Mouse (Mus musculus) gastrocnemius, adult 18-20 months (tissue): ENCODE measurements around the gene Gm21981. TPM values are rescaled to one million over a fixed set of nuclear protein-coding genes. Genes with fewer than 3 reads are reported as not detected.
"Not testable (repeated sequence)": the region's sequence is repeated elsewhere in the genome, so short reads cannot be mapped to it uniquely, and the experiment has no call there.

ENCODE experiments used
- DNase-seq: peaks from one replicate; pipeline ENCODE4 v3.0.0; 2021; ENCODE audit warnings: low spot score
- total RNA-seq, 2 experiments: library from RNA; stranded (reverse); gene quantifications; 2 replicates each; pipeline ENCODE4 v1.2.3; 2021

The Gm21981 gene
- total RNA-seq, 2 experiments from 2014 or later, result 0.28 to 0.59 TPM

GRCm38 (mm10) chr17:47669166-47669565 lies 25.1 kb downstream of the Gm21981 start:
- DNase-seq, result no peak

- DNase-seq, result no peak
Measured at GRCm38 (mm10) chr17:47664474-47664873, 29.8 kb downstream of the Gm21981 start.

DNA sequence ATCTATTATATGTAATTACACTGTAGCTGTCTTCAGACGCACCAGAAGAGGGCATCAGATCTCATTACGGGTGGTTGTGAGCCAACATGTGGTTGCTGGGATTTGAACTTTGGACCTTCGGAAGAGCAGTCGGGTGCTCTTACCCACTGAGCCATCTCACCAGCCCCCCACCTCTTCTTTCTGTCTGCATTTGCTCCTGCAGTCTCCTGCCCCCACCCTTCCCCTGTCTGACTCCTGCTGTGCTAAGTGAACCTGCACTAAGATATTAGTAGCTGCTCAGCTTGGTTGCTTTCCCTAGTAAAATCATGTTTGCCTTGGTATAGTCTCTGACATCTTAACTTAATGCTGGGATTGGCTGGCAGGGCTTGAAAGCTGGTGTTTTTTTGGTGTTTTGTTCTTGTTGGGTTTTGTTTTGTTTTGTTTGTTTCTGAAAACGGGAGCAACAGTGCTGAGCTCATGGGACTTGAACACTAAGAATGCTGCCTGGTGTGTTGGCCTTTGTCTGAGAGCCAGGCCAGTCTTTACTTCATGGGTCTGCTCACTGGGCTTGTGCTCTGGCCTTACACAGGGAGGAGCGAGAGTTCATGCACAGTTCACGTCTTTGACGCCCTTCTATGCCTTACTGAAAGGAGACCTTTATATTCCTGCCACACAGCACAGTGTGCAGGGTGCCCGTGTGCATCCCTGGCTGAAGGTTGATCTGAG lies 31.1 kb downstream of the Gm21981 start:
- no peak for DNase-seq

GRCm38 (mm10) chr17:47658741-47659243 lies 35.5 kb downstream of the Gm21981 start:
- DNase-seq, result no peak

- no peak for DNase-seq
Measured at GRCm38 (mm10) chr17:47657901-47658300, 36.4 kb downstream of the Gm21981 start.

GRCm38 (mm10) chr17:47655697-47656096 lies 38.6 kb downstream of the Gm21981 start:
- DNase-seq, result no peak

GRCm38 (mm10) chr17:47654346-47654745 lies 39.9 kb downstream of the Gm21981 start:
- DNase-seq, result not testable (repeated sequence)

GRCm38 (mm10) chr17:47651953-47652352 lies 42.3 kb downstream of the Gm21981 start:
- DNase-seq, result no peak

DNA sequence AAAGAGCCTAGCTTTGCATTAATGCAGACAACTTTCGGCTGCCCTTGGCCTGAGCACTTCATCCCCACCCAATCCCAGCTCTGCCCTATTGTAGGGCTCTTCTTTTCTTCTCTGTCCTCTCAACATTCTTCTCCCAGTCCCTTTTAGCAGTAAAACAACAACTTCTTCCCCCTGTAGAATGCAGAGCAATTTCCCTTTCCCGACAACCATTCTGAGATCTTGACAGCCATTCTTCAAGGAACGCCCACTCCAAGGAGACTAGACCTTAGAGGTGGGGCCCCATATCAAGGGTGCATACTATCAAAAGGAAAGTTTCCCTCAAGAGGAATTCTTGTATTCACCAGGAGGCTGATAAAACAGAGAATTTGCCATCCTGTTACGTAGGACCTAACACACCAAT lies 45.3 kb downstream of the Gm21981 start:
- DNase-seq, result no peak

DNA sequence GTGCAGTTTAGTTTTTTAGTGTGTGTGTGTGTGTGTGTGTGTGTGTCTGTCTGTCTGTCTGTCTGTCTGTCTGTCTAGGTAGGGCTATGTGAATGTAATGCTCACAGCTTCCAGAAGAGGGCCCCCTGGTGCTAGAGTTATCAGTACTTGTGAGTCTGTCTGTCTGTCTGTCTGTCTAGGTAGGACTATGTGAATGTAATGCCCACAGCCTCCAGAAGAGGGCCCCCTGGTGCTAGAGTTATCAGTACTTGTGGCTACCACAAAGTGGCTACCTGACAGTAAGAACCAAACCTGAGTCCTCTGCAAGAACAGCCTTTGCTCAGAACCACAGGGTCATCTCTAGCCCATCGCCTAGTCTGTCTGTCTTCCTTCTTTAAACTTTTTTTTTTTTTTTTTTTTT lies 47.6 kb downstream of the Gm21981 start:
- peak; percentile 64 for DNase-seq

DNA sequence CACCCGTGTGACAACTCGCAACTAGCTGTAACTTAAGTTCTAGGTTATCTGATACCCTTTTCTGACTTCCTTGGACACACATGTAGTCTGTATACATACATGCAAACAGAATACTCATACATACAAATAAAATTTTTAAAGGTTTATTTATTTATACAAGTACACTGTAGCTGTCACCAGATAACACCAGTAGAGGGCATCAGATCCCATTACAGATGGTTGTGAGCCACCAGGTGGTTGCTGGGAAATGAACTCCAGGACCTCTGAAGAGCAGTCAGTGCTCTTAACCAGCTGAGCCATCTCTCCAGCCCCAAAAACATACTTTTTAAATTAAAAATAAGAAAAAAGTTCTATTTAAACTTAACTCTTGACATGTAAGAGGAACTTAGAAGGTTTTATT lies 51.3 kb downstream of the Gm21981 start:
- no peak for DNase-seq

Other genes with a start within 250 kb of the Gm21981 start
- 10 to 100 TPM in 1 of 2 experiments, 1 to 10 TPM in 1; 9.2 to 12.1 TPM for gene Taf8, start 192.2 kb downstream of the Gm21981 start, total RNA-seq
- 10 to 100 TPM; 18.5 to 20.1 TPM for gene Ccnd3, start 189.4 kb downstream of the Gm21981 start, total RNA-seq
- gene Bysl, start 83.0 kb downstream of the Gm21981 start, total RNA-seq, result 10 to 100 TPM; 13.9 to 15.3 TPM
- 10 to 100 TPM; 14.7 to 15.4 TPM for gene Med20, start 82.9 kb downstream of the Gm21981 start, total RNA-seq
- gene Gm20517, start 82.9 kb downstream of the Gm21981 start, total RNA-seq, result 1 to 10 TPM; 1.6 to 2.6 TPM
- gene Usp49, start 63.8 kb downstream of the Gm21981 start, total RNA-seq, result 1 to 10 TPM; 3.0 to 3.5 TPM
- 100 to 1,000 TPM; 121 to 123 TPM for gene Tomm6, start 6.1 kb downstream of the Gm21981 start, total RNA-seq
- gene Frs3, start 5.4 kb downstream of the Gm21981 start, total RNA-seq, result 1 to 10 TPM; 6.8 to 7.2 TPM
- gene Prickle4, start 281 bp upstream of the Gm21981 start, total RNA-seq, result 1 to 10 TPM; 2.3 to 2.6 TPM
- not detected for gene Pgc, start 32.4 kb upstream of the Gm21981 start, total RNA-seq
- 100 to 1,000 TPM in 1 of 2 experiments, 10 to 100 TPM in 1; 93.6 to 108 TPM for gene Tfeb, start 42.6 kb upstream of the Gm21981 start, total RNA-seq
- gene Mdfi, start 140.2 kb upstream of the Gm21981 start, total RNA-seq, result under 1 TPM in 1 of 2 experiments, not detected in 1; 0.64 TPM
- gene Foxp4, start 230.2 kb upstream of the Gm21981 start, total RNA-seq, result 1 to 10 TPM; 7.5 TPM